Mouse (Mus musculus): ENCODE measurements around the gene Cd109. TPM values are rescaled to one million over a fixed set of nuclear protein-coding genes. Genes with fewer than 3 reads are reported as not detected.

Cd109 gene
- total RNA-seq, 2 experiments from 2014 or later = 0.45 to 0.91 TPM

DNA sequence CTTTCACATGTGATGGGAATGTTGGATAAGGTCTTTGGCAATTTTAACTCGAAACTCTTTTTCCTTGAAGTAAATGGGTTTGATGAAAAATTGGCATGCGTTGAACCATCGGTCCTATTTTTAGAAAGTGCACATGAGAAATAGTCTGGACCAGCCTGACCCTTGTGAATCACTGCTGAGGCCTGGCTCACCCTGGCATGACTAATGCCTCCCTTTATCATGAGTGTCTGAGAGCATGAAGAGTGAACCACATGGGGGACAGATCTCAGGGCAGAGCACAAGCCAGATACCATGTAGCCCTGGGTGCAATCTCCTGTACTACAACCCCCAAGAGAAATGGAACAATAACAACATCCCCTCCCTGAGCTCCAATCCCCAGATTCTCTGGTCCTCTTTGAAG, 18.6 kb downstream of the Cd109 start:
- no peak for DNase-seq (ENCODE audit: low spot score in 2 of 2)

DNA sequence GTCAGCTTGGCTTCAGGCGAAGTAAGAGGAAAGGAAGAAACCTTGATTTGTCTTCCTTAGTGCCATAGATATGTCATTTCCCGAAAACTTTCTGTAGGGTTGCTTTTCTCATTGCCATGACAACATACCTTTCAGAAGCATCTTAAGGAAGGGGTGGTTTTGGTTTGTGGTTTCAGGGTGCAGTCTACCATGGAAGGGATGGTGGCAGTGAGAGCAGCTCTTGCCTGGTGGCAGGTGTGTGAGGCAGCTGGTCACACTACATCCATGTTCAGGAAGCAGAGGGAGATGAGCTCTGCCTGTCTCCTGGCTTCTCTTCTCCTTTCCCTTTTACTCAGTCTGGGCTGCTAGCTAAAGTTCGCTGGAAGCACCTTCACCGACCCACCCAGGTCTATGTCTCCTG, 26.0 kb downstream of the Cd109 start:
- no peak for DNase-seq (ENCODE audit: low spot score in 2 of 2)

DNA sequence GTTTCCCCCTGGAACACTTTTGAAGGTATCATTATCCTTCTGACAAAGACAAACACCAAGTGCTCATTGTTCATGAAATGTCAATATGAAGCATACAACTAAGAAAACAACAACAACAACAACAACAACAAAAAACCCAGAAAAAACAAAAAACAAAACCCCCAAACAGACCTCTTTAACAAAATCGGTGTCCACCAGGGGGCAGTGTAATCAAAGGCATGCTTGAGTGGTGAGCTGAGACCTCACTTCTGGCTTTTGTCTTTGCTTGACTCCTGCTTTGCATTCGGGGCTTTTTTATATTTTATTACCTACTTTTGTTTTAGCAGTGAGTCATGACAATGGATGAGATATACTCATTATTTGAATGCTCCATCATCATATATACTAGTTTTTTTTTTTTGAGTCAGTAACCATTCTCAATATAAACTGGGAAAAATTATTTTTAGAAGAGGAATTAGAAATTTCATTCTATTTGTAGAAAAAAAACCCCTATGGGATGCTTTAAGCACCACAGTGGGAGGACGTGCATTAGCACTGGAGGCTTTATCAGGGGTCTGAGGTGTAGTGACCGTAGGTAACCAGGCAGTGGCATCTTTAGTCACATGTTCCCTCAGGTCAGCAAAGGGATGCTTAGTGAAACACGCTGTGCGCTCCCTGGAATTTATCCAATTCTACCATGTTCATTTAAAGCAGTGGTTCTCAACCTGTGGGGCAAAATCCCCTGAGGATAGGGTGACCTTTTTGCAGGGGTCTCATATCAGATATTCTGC, 30.8 kb downstream of the Cd109 start:
- DNase-seq (ENCODE audit: low spot score in 2 of 2) = peak; percentile 31 to 75

GRCm38 (mm10) chr9:78648641-78649040, 33.3 kb downstream of the Cd109 start:
- DNase-seq (ENCODE audit: low spot score in 2 of 2) = no peak

DNA sequence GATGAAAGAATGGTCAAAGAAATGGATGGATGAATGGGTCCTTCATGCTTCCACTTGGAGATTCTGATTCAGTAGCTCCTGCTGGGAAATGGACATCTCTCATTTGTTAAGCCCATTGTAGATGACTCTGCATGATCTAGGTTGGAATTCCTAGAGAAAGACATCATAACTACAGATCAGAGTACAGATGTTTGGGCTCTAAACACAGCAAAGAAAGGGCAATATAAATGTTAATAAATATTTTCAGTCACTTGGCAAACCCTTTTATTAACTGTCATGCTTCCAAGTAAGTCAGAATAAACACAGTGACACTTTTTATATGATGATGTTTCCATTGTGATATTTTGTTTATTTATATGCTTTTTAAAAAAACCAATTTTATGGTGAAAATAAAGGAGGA, 34.1 kb downstream of the Cd109 start:
- DNase-seq (ENCODE audit: low spot score in 2 of 2) = no peak

GRCm38 (mm10) chr9:78657564-78657963, 42.2 kb downstream of the Cd109 start:
- DNase-seq (ENCODE audit: low spot score in 2 of 2) = no peak

DNA sequence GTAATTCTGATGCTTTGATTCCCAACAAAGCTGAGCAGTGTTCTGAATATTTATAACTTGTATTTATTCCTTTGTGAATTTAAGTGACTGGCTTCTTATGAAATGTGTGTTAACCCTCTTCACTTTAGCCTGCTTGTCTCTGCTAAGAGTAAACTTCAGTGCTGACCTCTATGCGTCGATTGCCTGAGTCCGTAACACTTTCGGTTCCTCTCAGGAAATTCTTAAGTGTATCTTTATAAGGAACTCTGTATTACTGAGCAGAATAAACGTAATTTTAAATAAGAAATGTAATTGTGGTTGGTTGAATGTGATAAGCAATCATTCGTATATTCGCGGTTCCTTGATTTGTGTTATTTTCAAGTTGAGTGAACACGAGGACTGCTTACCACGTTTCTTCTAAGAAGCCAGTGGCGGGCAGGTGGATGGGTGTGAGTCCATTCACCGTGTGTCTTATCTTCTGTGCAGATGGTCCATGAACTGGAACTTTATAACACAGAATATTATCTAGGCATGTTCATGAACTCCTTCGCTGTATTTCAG, 56.2 kb downstream of the Cd109 start:
- no peak for DNase-seq (ENCODE audit: low spot score in 2 of 2)

DNA sequence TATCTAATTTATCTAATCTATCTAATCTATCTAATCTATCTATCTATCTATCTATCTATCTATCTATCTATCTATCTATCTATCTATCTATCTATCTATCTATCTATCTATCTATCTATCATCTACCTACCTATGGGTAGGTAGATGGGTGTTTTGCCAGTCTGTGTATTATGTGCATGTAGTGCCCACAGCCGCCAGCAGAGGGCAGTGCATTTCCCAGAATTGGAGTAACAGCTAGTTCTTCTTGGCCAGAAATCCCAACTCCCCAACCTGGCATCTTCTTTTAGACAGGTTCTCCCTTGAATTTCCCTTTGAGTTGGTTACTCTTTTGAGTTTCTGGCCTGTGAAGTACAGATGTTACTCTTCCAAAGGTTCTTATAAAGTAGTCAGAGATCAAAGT, 85.3 kb downstream of the Cd109 start:
- DNase-seq (ENCODE audit: low spot score in 2 of 2) = peak; percentile 54 to 71

DNA sequence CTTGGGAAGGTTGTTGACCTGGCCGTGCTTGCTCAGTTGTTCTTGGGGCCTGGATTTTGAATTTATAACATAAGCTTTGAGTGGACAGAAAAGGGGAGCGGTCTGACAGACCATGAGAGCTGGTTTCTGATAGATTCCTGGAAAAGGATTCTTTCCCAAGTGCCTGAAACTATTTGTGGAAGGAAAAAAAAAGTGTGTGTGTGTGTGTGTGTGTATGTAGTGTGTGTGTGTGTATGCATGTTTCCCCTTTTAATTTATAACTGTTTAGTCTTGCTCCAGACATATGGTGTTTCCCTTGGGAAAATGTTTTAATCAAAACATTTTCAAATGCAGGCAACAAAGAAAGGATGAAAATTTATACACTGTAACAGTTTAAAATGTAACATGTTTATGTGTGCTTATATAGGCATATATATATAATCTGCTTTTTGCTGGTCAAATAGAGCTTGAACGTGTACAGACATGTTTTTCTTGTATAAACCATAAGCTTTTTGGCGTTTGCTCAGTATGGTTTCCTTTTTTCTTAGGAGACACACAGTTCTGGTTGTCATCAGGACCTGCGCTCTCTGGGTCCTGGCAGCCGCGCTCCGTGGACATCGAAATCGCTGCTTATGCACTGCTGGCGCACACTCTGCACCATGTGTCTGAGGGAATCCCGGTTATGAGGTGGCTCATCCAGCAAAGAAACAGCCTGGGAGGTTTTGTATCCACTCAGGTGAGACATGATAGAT, 87.3 kb downstream of the Cd109 start:
- DNase-seq (ENCODE audit: low spot score in 2 of 2) = no peak

GRCm38 (mm10) chr9:78720888-78721798, 105.8 kb downstream of the Cd109 start:
- DNase-seq (ENCODE audit: low spot score in 2 of 2) = no peak

GRCm38 (mm10) chr9:78731931-78732330, 116.6 kb downstream of the Cd109 start:
- DNase-seq (ENCODE audit: low spot score in 2 of 2) = no peak

- DNase-seq (ENCODE audit: low spot score in 2 of 2) = no peak
Measured at GRCm38 (mm10) chr9:78735519-78735918, 120.2 kb downstream of the Cd109 start.

- no peak for DNase-seq (ENCODE audit: low spot score in 2 of 2)
Measured at GRCm38 (mm10) chr9:78742012-78742411, 126.7 kb downstream of the Cd109 start.

- no peak for DNase-seq (ENCODE audit: low spot score in 2 of 2)
Measured at GRCm38 (mm10) chr9:78750246-78750645, 134.9 kb downstream of the Cd109 start.

Other genes with a start within 250 kb of the Cd109 start
- not detected for gene Dppa5a, start 247.4 kb upstream of the Cd109 start, total RNA-seq (2021)
- gene Ooep, start 236.8 kb upstream of the Cd109 start, total RNA-seq (2021) = not detected
- gene Ddx43, start 219.8 kb upstream of the Cd109 start, total RNA-seq (2021) = not detected
- gene Cgas, start 172.3 kb upstream of the Cd109 start, total RNA-seq (2021) = under 1 TPM; 0.40 to 0.65 TPM
- gene Mto1, start 167.3 kb upstream of the Cd109 start, total RNA-seq (2021) = 10 to 100 TPM; 25.3 to 25.7 TPM
- under 1 TPM in 1 of 2 experiments, not detected in 1; 0.42 TPM for gene Gm17324, start 166.8 kb upstream of the Cd109 start, total RNA-seq (2021)
- 1,000 to 10,000 TPM; 2,328 to 2,361 TPM for gene Eef1a1, start 126.4 kb upstream of the Cd109 start, total RNA-seq (2021)
- 10 to 100 TPM; 17.8 to 19.8 TPM for gene Slc17a5, start 27.5 kb upstream of the Cd109 start, total RNA-seq (2021)

All from left cerebral cortex, adult 18-20 months (tissue).